Mouse (Mus musculus): Measurements from ENCODE around the gene AI413582. TPM values are rescaled to one million over a fixed set of nuclear protein-coding genes. Genes with fewer than 3 reads are reported as not detected.

Gene AI413582
- polyA plus RNA-seq, 1 experiment from 2014 or later = 20.7 TPM

- WGBS = 87% methylated on average over 15 of the region's 15 CpGs
- Histone ChIP-seq H3K9ac (replicated peaks) (no peak overlapping the region), H3K36me3 (peaks cover 60% of the 10 kb centered on the region), H3K4me3 (no peak overlapping the region), H3K4me1 (peaks cover 6% of the 10 kb centered on the region), H3K9me3 (no peaks in the 10 kb centered on the region), H3K27me3 (no peaks in the 10 kb centered on the region), H3K27ac (replicated peaks) (no peak overlapping the region), H3K4me2 (replicated peaks) (no peak overlapping the region)
- ATAC-seq (ENCODE audit: low FRiP score, low read depth) = no peak
These were observed 30.3 kb upstream of the AI413582 start for GRCm38 (mm10) chr17:27595659-27596375.

- no peak overlapping the region for H3K4me3 ChIP-seq
- H3K27me3 ChIP-seq = no peaks in the 10 kb centered on the region
- H3K9ac ChIP-seq (replicated peaks) = no peak overlapping the region
- no peak for ATAC-seq (ENCODE audit: low FRiP score, low read depth)
- 98% methylated on average over 7 of the region's 7 CpGs for WGBS
- 0 out of 2 replicates have a peak overlapping the region, but pooled peaks have one; percentile 15 for H3K27ac ChIP-seq (replicated peaks)
- H3K9me3 ChIP-seq = no peaks in the 10 kb centered on the region
- H3K4me1 ChIP-seq = no peaks in the 10 kb centered on the region
- no peak overlapping the region for H3K4me2 ChIP-seq (replicated peaks)
- H3K36me3 ChIP-seq = peaks cover 82% of the 10 kb centered on the region
These were observed 27.0 kb upstream of the AI413582 start for GRCm38 (mm10) chr17:27592565-27592910.

- Histone ChIP-seq H3K4me3 (no peak overlapping the region), H3K27me3 (no peaks in the 10 kb centered on the region), H3K9ac (replicated peaks) (no peak overlapping the region), H3K36me3 (peaks cover 85% of the 10 kb centered on the region), H3K4me2 (replicated peaks) (no peak overlapping the region), H3K9me3 (no peaks in the 10 kb centered on the region), H3K27ac (replicated peaks) (no peak overlapping the region), H3K4me1 (no peaks in the 10 kb centered on the region)
- WGBS = 89% methylated on average over 12 of the region's 12 CpGs
- no peak for ATAC-seq (ENCODE audit: low FRiP score, low read depth)
These were observed 26.4 kb upstream of the AI413582 start for GRCm38 (mm10) chr17:27591826-27592564.

- Histone ChIP-seq H3K4me3 (no peak overlapping the region), H3K36me3 (peaks cover 73% of the 10 kb centered on the region), H3K27ac (replicated peaks) (no peak overlapping the region), H3K9me3 (no peaks in the 10 kb centered on the region), H3K9ac (replicated peaks) (peak overlapping the region; percentile 20; the same call in 1 of the 2 replicates), H3K27me3 (no peaks in the 10 kb centered on the region), H3K4me2 (replicated peaks) (no peak overlapping the region), H3K4me1 (0 out of 2 replicates have a peak, but pooled peaks cover 3% of the 10 kb centered on the region)
- no peak for ATAC-seq (ENCODE audit: low FRiP score, low read depth)
- WGBS = 87% methylated on average over 8 of the region's 8 CpGs
These were observed 22.7 kb upstream of the AI413582 start for GRCm38 (mm10) chr17:27588231-27588630.

GRCm38 (mm10) chr17:27587252-27587651 lies 21.7 kb upstream of the AI413582 start:
- no peak for ATAC-seq (ENCODE audit: low FRiP score, low read depth)
- H3K9ac ChIP-seq (replicated peaks) = no peak overlapping the region
- H3K4me1 ChIP-seq = 0 out of 2 replicates have a peak, but pooled peaks cover 3% of the 10 kb centered on the region
- H3K4me3 ChIP-seq = no peak overlapping the region
- 81% methylated on average over 12 of the region's 12 CpGs for WGBS
- H3K27me3 ChIP-seq = no peaks in the 10 kb centered on the region
- no peak overlapping the region for H3K4me2 ChIP-seq (replicated peaks)
- H3K36me3 ChIP-seq = peaks cover 73% of the 10 kb centered on the region
- no peaks in the 10 kb centered on the region for H3K9me3 ChIP-seq
- no peak overlapping the region for H3K27ac ChIP-seq (replicated peaks)

- H3K4me3 ChIP-seq = no peak overlapping the region
- no peak overlapping the region for H3K9ac ChIP-seq (replicated peaks)
- no peak for ATAC-seq (ENCODE audit: low FRiP score, low read depth)
- no peak overlapping the region for H3K27ac ChIP-seq (replicated peaks)
- H3K4me1 ChIP-seq = 0 out of 2 replicates have a peak, but pooled peaks cover 3% of the 10 kb centered on the region
- H3K27me3 ChIP-seq = no peaks in the 10 kb centered on the region
- no peak overlapping the region for H3K4me2 ChIP-seq (replicated peaks)
- H3K36me3 ChIP-seq = peaks cover 75% of the 10 kb centered on the region
- H3K9me3 ChIP-seq = no peaks in the 10 kb centered on the region
- WGBS = 64% methylated on average over 9 of the region's 9 CpGs
These were observed 21.1 kb upstream of the AI413582 start for GRCm38 (mm10) chr17:27586661-27587060.

GRCm38 (mm10) chr17:27583185-27583894 lies 17.8 kb upstream of the AI413582 start:
- Histone ChIP-seq H3K9me3 (no peaks in the 10 kb centered on the region), H3K4me2 (replicated peaks) (no peak overlapping the region), H3K36me3 (peaks cover 85% of the 10 kb centered on the region), H3K9ac (replicated peaks) (no peak overlapping the region), H3K4me1 (0 out of 2 replicates have a peak, but pooled peaks cover 3% of the 10 kb centered on the region), H3K4me3 (no peak overlapping the region), H3K27me3 (no peaks in the 10 kb centered on the region), H3K27ac (replicated peaks) (no peak overlapping the region)
- ATAC-seq (ENCODE audit: low FRiP score, low read depth) = no peak
- 93% methylated on average over 13 of the region's 13 CpGs for WGBS

- Histone ChIP-seq H3K4me2 (replicated peaks) (no peak overlapping the region), H3K9me3 (no peaks in the 10 kb centered on the region), H3K36me3 (peaks cover 79% of the 10 kb centered on the region), H3K4me3 (no peak overlapping the region), H3K27ac (replicated peaks) (no peak overlapping the region), H3K4me1 (no peaks in the 10 kb centered on the region), H3K27me3 (no peaks in the 10 kb centered on the region), H3K9ac (replicated peaks) (no peak overlapping the region)
- ATAC-seq (ENCODE audit: low FRiP score, low read depth) = no peak
- WGBS = 94% methylated on average over 20 of the region's 20 CpGs
These were observed 15.0 kb upstream of the AI413582 start for GRCm38 (mm10) chr17:27580392-27581068.

GRCm38 (mm10) chr17:27579816-27580215 lies 14.3 kb upstream of the AI413582 start:
- H3K36me3 ChIP-seq = peaks cover 83% of the 10 kb centered on the region
- H3K9ac ChIP-seq (replicated peaks) = no peak overlapping the region
- H3K27ac ChIP-seq (replicated peaks) = no peak overlapping the region
- H3K4me3 ChIP-seq = no peak overlapping the region
- no peaks in the 10 kb centered on the region for H3K9me3 ChIP-seq
- H3K4me1 ChIP-seq = no peaks in the 10 kb centered on the region
- no peak for ATAC-seq (ENCODE audit: low FRiP score, low read depth)
- H3K4me2 ChIP-seq (replicated peaks) = no peak overlapping the region
- WGBS = 95% methylated on average over 8 of the region's 8 CpGs
- no peaks in the 10 kb centered on the region for H3K27me3 ChIP-seq

GRCm38 (mm10) chr17:27578487-27578886 lies 12.9 kb upstream of the AI413582 start:
- Histone ChIP-seq H3K9me3 (no peaks in the 10 kb centered on the region), H3K9ac (replicated peaks) (no peak overlapping the region), H3K27me3 (no peaks in the 10 kb centered on the region), H3K4me2 (replicated peaks) (no peak overlapping the region), H3K27ac (replicated peaks) (no peak overlapping the region), H3K4me3 (no peak overlapping the region), H3K4me1 (no peaks in the 10 kb centered on the region), H3K36me3 (peaks cover 85% of the 10 kb centered on the region)
- 93% methylated on average over 10 of the region's 10 CpGs for WGBS
- ATAC-seq (ENCODE audit: low FRiP score, low read depth) = no peak

- 80% methylated on average over 6 of the region's 6 CpGs for WGBS
These were observed 11.9 kb upstream of the AI413582 start for GRCm38 (mm10) chr17:27577468-27577867.

More at GRCm38 (mm10) chr17:27577468-27577867, 11.9 kb upstream of the AI413582 start:
- H3K9me3 ChIP-seq = no peaks in the 10 kb centered on the region
- H3K4me3 ChIP-seq = no peak overlapping the region
- no peak overlapping the region for H3K27ac ChIP-seq (replicated peaks)
- ATAC-seq (ENCODE audit: low FRiP score, low read depth) = no peak
- H3K27me3 ChIP-seq = no peaks in the 10 kb centered on the region
- peaks cover 82% of the 10 kb centered on the region for H3K36me3 ChIP-seq
- H3K9ac ChIP-seq (replicated peaks) = no peak overlapping the region
- no peaks in the 10 kb centered on the region for H3K4me1 ChIP-seq
- no peak overlapping the region for H3K4me2 ChIP-seq (replicated peaks)

Measured in midbrain, embryonic 12.5 days (tissue).